Mouse (Mus musculus) hindbrain, embryonic 14.5 days (tissue): ENCODE data around the gene F8. TPM values are rescaled to one million over a fixed set of nuclear protein-coding genes. Genes with fewer than 3 reads are reported as not detected.

ENCODE experiments used
- ATAC-seq: fragments of 200-750 bp; cut with Nextera tagmentation; 2 replicates; pipeline ENCODE4 v1.8.0; 2017; ENCODE audit warnings: moderate number of reproducible peaks, mild to moderate bottlenecking, moderate TSS enrichment, moderate library complexity; ENCODE audit not compliant: low FRiP score
- DNase-seq: peaks from one replicate; pipeline ENCODE4 v3.0.0-alpha.2; 2015; ENCODE audit warnings: low spot score
- H3K27ac ChIP-seq: fragments of 300-500 bp; sonication (generic); 2 replicates; pipeline ENCODE4 v1.5.1; 2014; ENCODE audit warnings: mild to moderate bottlenecking, moderate library complexity
- H3K27me3 ChIP-seq: fragments of 300-500 bp; sonication (generic); 2 replicates; pipeline ENCODE4 v1.6.1; 2014; ENCODE audit warnings: mild to moderate bottlenecking, low read length, mixed read lengths; ENCODE audit not compliant: control insufficient read depth, insufficient read depth
- H3K36me3 ChIP-seq: fragments of 300-500 bp; sonication (generic); replicated peaks from 2 replicates; pipeline ENCODE4 v1.6.1; 2014; ENCODE audit not compliant: control insufficient read depth, insufficient read depth
- H3K4me1 ChIP-seq: fragments of 300-500 bp; sonication (generic); replicated peaks from 2 replicates; pipeline ENCODE4 v1.6.1; 2014; ENCODE audit warnings: antibody characterized with exemption, low read length, mixed read lengths; ENCODE audit not compliant: control insufficient read depth, insufficient read depth
- H3K4me2 ChIP-seq: fragments of 300-500 bp; sonication (generic); replicated peaks from 2 replicates; pipeline ENCODE4 v1.6.1; 2014; ENCODE audit warnings: mild to moderate bottlenecking, moderate library complexity
- H3K4me3 ChIP-seq: fragments of 300-500 bp; sonication (generic); replicated peaks from 2 replicates; pipeline ENCODE4 v1.5.1; 2014; ENCODE audit warnings: mild to moderate bottlenecking, low read length
- H3K9ac ChIP-seq: fragments of 300-500 bp; sonication (generic); 2 replicates; pipeline ENCODE4 v1.6.1; 2014
- H3K9me3 ChIP-seq: fragments of 300-500 bp; sonication (generic); 2 replicates; pipeline ENCODE4 v1.6.1; 2016; ENCODE audit warnings: low read length; ENCODE audit not compliant: control insufficient read depth
- WGBS: fragments of 180-500 bp; shearing (Covaris S2); extraction: QIAGEN DNeasy Blood & Tissue Kit; methylation state at CpG from one replicate; pipeline ENCODE4 v1.1.7; 2014; 5-methylcytosine and 5-hydroxymethylcytosine counted together
- polyA plus RNA-seq: library from polyadenylated mRNA; unstranded; fragments of >200 nt; fragmentation: Nextera tagmentation; extraction: Ambion mirVana; gene quantifications from 2 replicates; pipeline ENCODE4 v1.2.1, GENCODE M21; 2014

F8 gene
- 2.4 and 2.8 TPM in 2 replicates for polyA plus RNA-seq

- no peaks in the 10 kb centered on the region for H3K9me3 ChIP-seq
- 16% methylated on average over 22 of the region's 25 CpGs for WGBS
- no peaks in the 10 kb centered on the region for H3K4me1 ChIP-seq
- H3K9ac ChIP-seq: peak within 1 kb of the TSS; percentile 74
- DNase-seq (peak; percentile 68), ATAC-seq (peak; percentile 97)
- H3K27ac ChIP-seq: peak within 1 kb of the TSS; percentile 82
- peak within 1 kb of the TSS; percentile 57 for H3K4me3 ChIP-seq
- H3K36me3 ChIP-seq: no peaks in the 10 kb centered on the region
- no peaks in the 10 kb centered on the region for H3K27me3 ChIP-seq
- H3K4me2 ChIP-seq: peak within 1 kb of the TSS; percentile 52
Measured at GRCm38 (mm10) chrX:75382195-75382771, at the start of gene F8, which contains the start of gene Fundc2. F8 (minus strand) TSS chrX:75382615. Fundc2 (plus strand) TSS chrX:75382399.

DNA sequence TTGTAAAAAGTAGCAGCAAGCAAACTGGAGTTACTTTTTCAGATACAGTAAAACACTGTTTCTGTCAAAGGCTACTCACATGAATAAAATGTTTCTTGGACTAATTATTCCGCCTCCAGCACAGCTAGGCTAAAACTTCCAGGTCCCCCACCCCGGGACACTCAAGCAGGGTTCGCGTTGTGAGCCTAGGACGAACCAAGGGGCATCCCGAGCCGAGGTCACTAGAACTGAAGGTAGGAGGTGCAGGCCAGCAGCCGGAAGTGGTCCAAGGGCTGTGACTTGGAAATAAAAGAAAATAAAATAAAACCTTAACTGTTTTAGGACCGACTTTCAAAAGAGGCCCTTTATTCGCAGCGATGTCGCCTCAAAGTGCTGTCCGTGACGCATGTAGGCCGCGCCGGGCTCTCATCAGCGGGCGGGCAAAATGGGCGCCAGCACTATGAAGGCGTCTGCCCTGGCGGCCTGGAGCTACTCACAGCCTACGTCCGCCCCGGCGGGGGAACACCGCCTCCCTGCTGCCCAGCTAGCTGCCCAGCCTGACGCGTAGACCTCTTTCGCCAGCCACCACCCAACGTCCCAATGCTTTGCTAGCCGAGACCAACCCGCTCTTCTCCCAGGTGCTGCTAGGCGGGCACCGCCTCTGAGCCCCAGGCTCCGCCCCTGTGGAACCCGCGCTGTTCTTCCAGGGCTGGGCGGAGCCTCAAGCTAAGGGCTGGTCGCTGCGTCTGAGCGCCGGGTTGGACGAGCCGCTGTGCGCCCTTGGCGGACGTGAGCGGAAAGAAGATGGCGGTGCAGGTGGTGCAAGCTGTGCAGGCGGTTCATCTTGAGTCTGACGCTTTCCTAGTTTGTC is 33.7 kb upstream of the F8 start, which contains the start of the genes Cmc4, Mtcp1 and Brcc3:
Cmc4 (minus strand) TSS at position 649 of the 850 bp plus-strand sequence.
Mtcp1 (minus strand) TSS at position 653 of the 850 bp plus-strand sequence.
Brcc3 (plus strand) TSS at position 693 of the 850 bp plus-strand sequence.
- ATAC-seq: peak; percentile 100
- Histone ChIP-seq H3K36me3 (no peaks in the 10 kb centered on the region; the same call in 1 of the 2 replicates), H3K4me2 (peak within 1 kb of the TSS; percentile 56), H3K9ac (peak within 1 kb of the TSS; percentile 72), H3K27ac (peak within 1 kb of the TSS; percentile 88), H3K9me3 (no peaks in the 10 kb centered on the region), H3K4me1 (peaks cover 3% of the 10 kb centered on the region; the same call in 1 of the 2 replicates), H3K4me3 (peak within 1 kb of the TSS; percentile 52), H3K27me3 (no peaks in the 10 kb centered on the region)
- peak; percentile 81 for DNase-seq
- WGBS: 16% methylated on average over 52 of the region's 52 CpGs

- H3K4me3 ChIP-seq: no peak overlapping the region
- no peak overlapping the region for H3K4me2 ChIP-seq
- WGBS: 89% methylated on average over 1 of the region's 1 CpGs
- H3K36me3 ChIP-seq: no peaks in the 10 kb centered on the region; the same call in 1 of the 2 replicates
- no peak overlapping the region for H3K9ac ChIP-seq
- no peak overlapping the region for H3K27ac ChIP-seq
- ATAC-seq: no peak
- H3K9me3 ChIP-seq: no peaks in the 10 kb centered on the region
- DNase-seq: no peak
- H3K4me1 ChIP-seq: peaks cover 3% of the 10 kb centered on the region; the same call in 1 of the 2 replicates
- no peaks in the 10 kb centered on the region for H3K27me3 ChIP-seq
Measured at GRCm38 (mm10) chrX:75409711-75410110, 27.3 kb upstream of the F8 start.

DNA sequence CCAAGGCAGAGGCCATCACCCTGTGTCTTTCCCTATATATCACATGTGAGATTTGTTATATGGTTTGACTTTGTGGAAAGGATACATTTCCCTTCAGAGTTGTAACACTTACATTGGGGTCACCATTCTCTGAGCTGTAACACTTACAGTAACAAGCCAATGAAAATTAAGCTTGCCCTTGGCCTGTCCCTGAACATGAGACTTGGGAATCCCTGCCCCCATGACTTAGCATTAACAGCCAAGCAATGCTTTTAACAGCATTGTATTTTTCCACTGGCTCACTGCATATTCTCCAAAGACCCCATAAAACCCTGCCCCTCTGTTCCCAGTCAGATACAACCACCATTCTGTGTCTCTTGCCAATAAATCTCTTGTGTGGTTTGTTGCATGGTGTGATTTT is 20.9 kb upstream of the F8 start:
- H3K9ac ChIP-seq: no peak overlapping the region
- no peak for ATAC-seq
- 0 out of 2 replicates have a peak, but pooled peaks cover 8% of the 10 kb centered on the region for H3K36me3 ChIP-seq
- H3K4me1 ChIP-seq: no peaks in the 10 kb centered on the region
- no peak for DNase-seq
- H3K4me3 ChIP-seq: no peak overlapping the region
- no peaks in the 10 kb centered on the region for H3K27me3 ChIP-seq
- H3K27ac ChIP-seq: no peak overlapping the region
- no peak overlapping the region for H3K4me2 ChIP-seq
- no peaks in the 10 kb centered on the region for H3K9me3 ChIP-seq

DNA sequence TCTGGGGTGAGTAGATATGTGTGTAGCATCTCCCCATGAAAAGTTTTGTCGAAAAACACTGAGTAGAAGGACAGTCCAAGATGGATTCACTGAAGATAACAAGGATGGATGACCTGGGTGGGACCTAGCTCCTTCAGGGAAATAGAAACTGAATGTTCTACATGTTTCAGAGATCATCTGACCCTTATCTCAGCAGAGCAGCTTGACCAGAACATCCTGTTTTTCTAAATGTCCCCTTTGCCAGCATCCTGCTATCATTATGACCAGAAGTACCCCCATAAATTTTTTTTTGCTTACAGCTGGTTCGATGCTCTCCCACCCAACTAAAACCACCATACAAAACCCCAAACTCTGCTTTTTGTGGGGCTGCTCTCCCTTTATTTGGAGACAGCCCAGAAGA is 20.3 kb upstream of the F8 start:
- DNase-seq (no peak), ATAC-seq (no peak)
- Histone ChIP-seq H3K4me3 (no peak overlapping the region), H3K36me3 (0 out of 2 replicates have a peak, but pooled peaks cover 8% of the 10 kb centered on the region), H3K27me3 (no peaks in the 10 kb centered on the region), H3K4me1 (no peaks in the 10 kb centered on the region), H3K27ac (no peak overlapping the region), H3K9ac (no peak overlapping the region), H3K9me3 (no peaks in the 10 kb centered on the region), H3K4me2 (no peak overlapping the region)
- WGBS: 67% methylated on average over 2 of the region's 2 CpGs

- 86% methylated on average over 1 of the region's 1 CpGs for WGBS
- H3K9ac ChIP-seq: no peak overlapping the region
- ATAC-seq: no peak
Measured at GRCm38 (mm10) chrX:75399471-75399870, 17.1 kb upstream of the F8 start.

GRCm38 (mm10) chrX:75381699-75382098 is 716 bp downstream of the F8 start:
- Histone ChIP-seq H3K4me1 (no peaks in the 10 kb centered on the region), H3K27ac (0 out of 2 replicates have a peak overlapping the region, but pooled peaks have one; percentile 82), H3K27me3 (no peaks in the 10 kb centered on the region), H3K9me3 (no peaks in the 10 kb centered on the region), H3K4me3 (peak overlapping the region; percentile 57), H3K36me3 (no peaks in the 10 kb centered on the region), H3K9ac (peak overlapping the region; percentile 74), H3K4me2 (peak overlapping the region; percentile 52)
- WGBS: 62% methylated on average over 5 of the region's 5 CpGs
- no peak for DNase-seq
- ATAC-seq: 0 out of 2 replicates have a peak, but pooled peaks have one; percentile 25

More at GRCm38 (mm10) chrX:75399471-75399870, 17.1 kb upstream of the F8 start:
- Histone ChIP-seq H3K9me3 (no peaks in the 10 kb centered on the region), H3K27ac (no peak overlapping the region), H3K27me3 (no peaks in the 10 kb centered on the region), H3K36me3 (0 out of 2 replicates have a peak, but pooled peaks cover 8% of the 10 kb centered on the region), H3K4me2 (no peak overlapping the region), H3K4me1 (no peaks in the 10 kb centered on the region), H3K4me3 (no peak overlapping the region)
- no peak for DNase-seq

GRCm38 (mm10) chrX:75381176-75381575 is 1.2 kb downstream of the F8 start:
- ATAC-seq: no peak

DNA sequence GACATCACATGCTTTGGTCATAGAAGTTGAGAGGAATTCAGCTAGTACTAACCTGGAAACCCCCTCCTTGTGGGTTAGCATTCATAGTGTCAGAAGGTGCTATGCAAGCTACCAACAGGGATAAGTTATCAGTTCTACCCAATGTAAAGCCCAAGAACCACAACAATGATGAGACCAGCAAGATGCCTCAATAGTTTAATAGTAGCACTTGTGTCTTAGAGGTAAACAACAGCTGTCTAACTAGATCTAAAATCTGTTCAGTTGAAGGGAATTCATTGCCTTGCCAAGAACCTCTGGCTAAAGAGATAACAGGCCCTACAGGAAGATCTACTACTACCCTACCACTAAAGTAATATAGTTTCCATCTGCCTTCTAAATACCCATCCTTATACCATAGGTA is 5.6 kb downstream of the F8 start:
- Histone ChIP-seq H3K9me3 (no peaks in the 10 kb centered on the region), H3K4me2 (no peak overlapping the region), H3K36me3 (no peaks in the 10 kb centered on the region), H3K27me3 (no peaks in the 10 kb centered on the region), H3K4me1 (no peaks in the 10 kb centered on the region), H3K27ac (no peak overlapping the region), H3K4me3 (no peak overlapping the region), H3K9ac (no peak overlapping the region)
- no peak for DNase-seq
- ATAC-seq: no peak

More at GRCm38 (mm10) chrX:75381176-75381575, 1.2 kb downstream of the F8 start:
- DNase-seq: no peak
- Histone ChIP-seq H3K9ac (no peak overlapping the region), H3K4me1 (no peaks in the 10 kb centered on the region), H3K27me3 (no peaks in the 10 kb centered on the region), H3K9me3 (no peaks in the 10 kb centered on the region), H3K4me3 (no peak overlapping the region), H3K36me3 (no peaks in the 10 kb centered on the region), H3K27ac (no peak overlapping the region), H3K4me2 (no peak overlapping the region)
- 94% methylated on average over 1 of the region's 1 CpGs for WGBS
